Mouse (Mus musculus): ENCODE data around the gene Klf11.

GRCm38 (mm10) chr12:24680096-24680491 is 29.0 kb downstream of the Klf11 start:
- TF ChIP-seq CTCF (conservative IDR thresholded peaks at IDR 0.05 in 1 of 2, IDR thresholded peaks at IDR 0.05 in 1 of 2; ENCODE audit: low read depth in 2 of 2, low read length in 2 of 2) (no peak), GABPA (IDR thresholded peaks at IDR 0.05; ENCODE audit: insufficient replicate concordance, low read depth, low read length) (no peak), POLR2A (IDR thresholded peaks at IDR 0.05; ENCODE audit: low read depth, low read length) (no peak)
